Mouse (Mus musculus) intestine, embryonic 16.5 days (tissue): ENCODE data around the gene Prpf19. TPM values are rescaled to one million over a fixed set of nuclear protein-coding genes. Genes with fewer than 3 reads are reported as not detected.
A peak's percentile ranks its signal among the peaks of the same experiment; 100 is the strongest.

Source experiments
- ATAC-seq: fragments of 200-750 bp; cut with Nextera tagmentation; 2 replicates; pipeline ENCODE4 v1.8.0; 2017; ENCODE audit warnings: moderate TSS enrichment, moderate library complexity
- H3K27ac ChIP-seq: fragments of 300-500 bp; sonication (generic); 2 replicates; pipeline ENCODE4 v1.5.1; 2014; ENCODE audit warnings: mild to moderate bottlenecking, low read length
- H3K27me3 ChIP-seq: fragments of 300-500 bp; sonication (generic); replicated peaks from 2 replicates; pipeline ENCODE4 v1.6.1; 2014; ENCODE audit warnings: low read length, control low read depth, mixed read lengths; ENCODE audit not compliant: control insufficient read depth, insufficient read depth
- H3K36me3 ChIP-seq: fragments of 300-500 bp; sonication (generic); 2 replicates; pipeline ENCODE4 v1.6.1; 2014; ENCODE audit warnings: low read length, control low read depth; ENCODE audit not compliant: control insufficient read depth, insufficient read depth
- H3K4me1 ChIP-seq: fragments of 300-500 bp; sonication (generic); 2 replicates; pipeline ENCODE4 v1.6.1; 2014; ENCODE audit warnings: low read length, control low read depth, mixed read lengths; ENCODE audit not compliant: control insufficient read depth, insufficient read depth
- H3K4me2 ChIP-seq: fragments of 300-500 bp; sonication (generic); 2 replicates; pipeline ENCODE4 v1.6.1; 2014; ENCODE audit warnings: low read depth, low read length, control low read depth
- H3K4me3 ChIP-seq: fragments of 300-500 bp; sonication (generic); 2 replicates; pipeline ENCODE4 v1.5.1; 2014; ENCODE audit warnings: mild to moderate bottlenecking, low read length
- H3K9ac ChIP-seq: fragments of 300-500 bp; sonication (generic); 2 replicates; pipeline ENCODE4 v1.6.1; 2014; ENCODE audit warnings: low read depth, low read length
- H3K9me3 ChIP-seq: fragments of 300-500 bp; sonication (generic); 2 replicates; pipeline ENCODE4 v1.6.1; 2016; ENCODE audit warnings: low read length, control low read depth; ENCODE audit not compliant: control insufficient read depth
- WGBS: fragments of 180-500 bp; shearing (Covaris S2); extraction: QIAGEN DNeasy Blood & Tissue Kit; methylation state at CpG from one replicate; pipeline ENCODE4 v1.1.7; 2014; 5-methylcytosine and 5-hydroxymethylcytosine counted together
- polyA plus RNA-seq: library from polyadenylated mRNA; unstranded; fragments of >200 nt; fragmentation: Nextera tagmentation; extraction: Ambion mirVana; gene quantifications from 2 replicates; pipeline ENCODE4 v1.2.1, GENCODE M21; 2015

Gene Prpf19
- polyA plus RNA-seq, 1 experiment from 2014 or later = 35.0 TPM

DNA sequence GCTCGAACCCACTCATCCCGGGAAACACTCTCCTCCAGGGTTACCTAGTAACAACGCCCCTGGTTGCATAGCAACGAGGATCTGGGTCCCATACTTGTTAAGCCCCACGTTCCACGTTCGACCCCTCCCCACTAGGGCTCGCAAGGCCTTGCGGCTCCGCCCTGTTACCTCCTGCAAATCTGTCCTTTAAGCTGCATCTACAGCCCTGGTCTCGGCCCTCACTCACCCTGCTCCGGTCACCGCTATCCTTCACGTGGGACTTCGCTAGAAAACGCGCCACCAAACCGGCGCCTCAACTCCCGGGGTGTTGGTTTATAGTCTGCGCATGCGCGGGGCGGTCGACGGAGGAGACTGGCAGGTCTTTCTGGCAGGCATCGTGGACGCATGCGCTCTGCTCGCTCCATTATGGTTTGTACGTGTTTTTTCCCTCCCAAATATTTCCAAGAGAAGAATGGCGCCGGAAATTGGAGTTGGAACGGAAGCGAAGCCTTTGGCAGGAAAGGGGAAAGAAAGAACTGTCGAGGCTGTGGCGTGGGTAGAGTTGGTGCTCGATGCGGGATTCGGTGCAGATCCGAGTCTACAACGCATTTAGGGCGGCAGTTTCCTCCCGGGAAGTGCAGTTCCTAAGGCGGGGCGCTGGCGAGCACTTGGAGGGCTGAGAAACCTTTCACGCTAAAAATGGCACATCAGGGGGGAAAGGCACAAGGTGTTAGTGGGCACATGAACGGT is 13.4 kb upstream of the Prpf19 start, which contains the start of gene Tmem109:
TSS of gene Tmem109 (minus strand) at position 576 of the 729 bp plus-strand sequence.
- peak; percentile 89 for ATAC-seq
- Histone ChIP-seq H3K27ac (peak within 1 kb of the TSS; percentile 89), H3K9me3 (peaks cover 3% of the 10 kb centered on the region; the same call in 1 of the 2 replicates), H3K27me3 (no peaks in the 10 kb centered on the region), H3K36me3 (no peaks in the 10 kb centered on the region), H3K4me2 (peak within 1 kb of the TSS; percentile 93), H3K9ac (peak within 1 kb of the TSS; percentile 74), H3K4me1 (peaks cover 15% of the 10 kb centered on the region), H3K4me3 (peak within 1 kb of the TSS; percentile 66)
- WGBS = under 1% methylated on average over 49 of the region's 49 CpGs

- H3K27ac ChIP-seq = no peak overlapping the region
- no peak overlapping the region for H3K4me3 ChIP-seq
- H3K9me3 ChIP-seq = no peaks in the 10 kb centered on the region
- no peak for ATAC-seq
- no peaks in the 10 kb centered on the region for H3K27me3 ChIP-seq
- no peak overlapping the region for H3K9ac ChIP-seq
- H3K36me3 ChIP-seq = no peaks in the 10 kb centered on the region
- WGBS = 90% methylated on average over 3 of the region's 3 CpGs
- H3K4me1 ChIP-seq = peaks cover 10% of the 10 kb centered on the region
- H3K4me2 ChIP-seq = no peak overlapping the region
These were observed 2.8 kb upstream of the Prpf19 start for GRCm38 (mm10) chr19:10892201-10892600.

DNA sequence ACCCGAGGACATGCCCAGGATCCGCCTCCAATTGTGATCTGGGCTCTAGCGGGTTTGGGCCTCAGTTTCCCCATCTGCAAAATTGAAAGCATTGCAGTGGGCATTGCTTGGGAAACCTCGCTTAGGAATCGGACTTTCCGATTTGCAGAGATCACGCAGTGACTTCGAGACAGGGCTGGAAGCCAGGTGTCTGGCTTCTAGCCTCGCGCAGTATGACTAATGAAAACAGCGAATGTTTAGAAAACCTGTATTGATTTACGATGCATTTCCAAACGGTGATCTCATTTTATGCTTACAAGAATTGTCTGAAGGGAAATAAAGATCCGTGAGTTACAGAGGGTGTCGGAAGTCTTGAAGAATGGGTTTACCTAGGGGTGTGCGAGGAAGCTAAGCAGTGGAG is 677 bp downstream of the Prpf19 start:
- Histone ChIP-seq H3K4me1 (peaks cover 16% of the 10 kb centered on the region), H3K9ac (peak overlapping the region; percentile 96), H3K4me2 (peak overlapping the region; percentile 61), H3K36me3 (peaks cover 13% of the 10 kb centered on the region), H3K27me3 (no peaks in the 10 kb centered on the region), H3K4me3 (peak overlapping the region; percentile 96), H3K9me3 (no peaks in the 10 kb centered on the region), H3K27ac (peak overlapping the region; percentile 95)
- under 1% methylated on average over 16 of the region's 16 CpGs for WGBS
- ATAC-seq = peak; percentile 16; the same call in 1 of the 2 replicates

DNA sequence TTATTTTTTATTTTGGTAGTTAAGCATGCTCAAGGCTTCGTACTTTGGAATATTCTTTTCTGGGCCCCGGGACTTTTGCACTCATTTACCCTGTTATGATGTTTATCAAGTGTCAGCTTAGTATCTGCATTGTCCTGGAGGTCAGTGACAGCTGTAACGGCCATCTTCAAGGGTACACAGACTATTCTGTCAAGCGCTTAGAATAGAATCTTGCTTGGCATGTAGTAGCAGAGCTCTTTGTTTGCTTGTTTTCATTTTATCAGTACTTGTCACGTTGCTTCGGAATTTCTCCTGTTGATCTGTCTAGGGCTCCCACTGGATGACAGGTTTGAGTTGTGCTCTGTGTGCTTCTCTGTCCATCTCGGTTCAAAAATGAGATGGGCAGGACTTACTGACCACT is 1.8 kb downstream of the Prpf19 start:
- H3K4me1 ChIP-seq = peaks cover 16% of the 10 kb centered on the region
- H3K27me3 ChIP-seq = no peaks in the 10 kb centered on the region
- H3K9ac ChIP-seq = peak overlapping the region; percentile 96
- no peaks in the 10 kb centered on the region for H3K9me3 ChIP-seq
- H3K36me3 ChIP-seq = peaks cover 15% of the 10 kb centered on the region
- H3K27ac ChIP-seq = no peak overlapping the region
- 68% methylated on average over 7 of the region's 7 CpGs for WGBS
- H3K4me2 ChIP-seq = peak overlapping the region; percentile 61
- H3K4me3 ChIP-seq = peak overlapping the region; percentile 96
- no peak for ATAC-seq

GRCm38 (mm10) chr19:10897491-10897890 is 2.5 kb downstream of the Prpf19 start:
- peaks cover 19% of the 10 kb centered on the region for H3K36me3 ChIP-seq
- 83% methylated on average over 8 of the region's 8 CpGs for WGBS
- no peak overlapping the region for H3K4me2 ChIP-seq
- ATAC-seq = no peak
- H3K4me3 ChIP-seq = no peak overlapping the region
- no peaks in the 10 kb centered on the region for H3K9me3 ChIP-seq
- H3K27ac ChIP-seq = no peak overlapping the region
- H3K9ac ChIP-seq = peak overlapping the region; percentile 96; the same call in 1 of the 2 replicates
- peaks cover 16% of the 10 kb centered on the region for H3K4me1 ChIP-seq
- no peaks in the 10 kb centered on the region for H3K27me3 ChIP-seq

DNA sequence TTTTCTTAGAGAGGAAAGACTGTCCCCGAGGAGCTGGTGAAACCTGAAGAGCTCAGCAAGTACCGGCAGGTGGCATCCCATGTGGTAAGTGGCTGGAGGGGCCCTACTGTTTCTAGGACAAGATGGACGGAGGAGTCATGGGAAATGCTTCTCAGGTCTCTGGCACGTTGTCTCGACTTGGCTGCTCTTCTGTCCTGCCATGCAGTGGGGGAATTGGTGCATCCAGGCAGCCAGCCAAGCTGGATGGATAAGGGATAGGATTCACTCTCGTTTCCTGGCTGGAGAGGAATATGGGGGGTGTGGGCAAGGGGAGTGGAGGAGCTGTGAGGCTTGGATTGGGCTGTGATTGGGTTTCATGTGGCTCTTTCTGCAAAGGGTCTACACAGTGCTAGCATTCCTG is 5.3 kb downstream of the Prpf19 start:
- H3K4me3 ChIP-seq = no peak overlapping the region
- no peak overlapping the region for H3K4me2 ChIP-seq
- no peaks in the 10 kb centered on the region for H3K9me3 ChIP-seq
- H3K36me3 ChIP-seq = peaks cover 31% of the 10 kb centered on the region
- 74% methylated on average over 6 of the region's 6 CpGs for WGBS
- no peak overlapping the region for H3K9ac ChIP-seq
- ATAC-seq = no peak
- no peak overlapping the region for H3K27ac ChIP-seq
- peaks cover 26% of the 10 kb centered on the region for H3K4me1 ChIP-seq
- H3K27me3 ChIP-seq = no peaks in the 10 kb centered on the region

- Histone ChIP-seq H3K27me3 (no peaks in the 10 kb centered on the region), H3K4me1 (peaks cover 32% of the 10 kb centered on the region), H3K9me3 (no peaks in the 10 kb centered on the region), H3K36me3 (peaks cover 32% of the 10 kb centered on the region), H3K27ac (no peak overlapping the region), H3K4me3 (no peak overlapping the region), H3K9ac (no peak overlapping the region), H3K4me2 (no peak overlapping the region)
- ATAC-seq = no peak
- WGBS = 92% methylated on average over 5 of the region's 5 CpGs
These were observed 6.0 kb downstream of the Prpf19 start for GRCm38 (mm10) chr19:10901046-10901445.

GRCm38 (mm10) chr19:10904512-10904911 is 9.5 kb downstream of the Prpf19 start:
- Histone ChIP-seq H3K36me3 (peaks cover 33% of the 10 kb centered on the region; the same call in 1 of the 2 replicates), H3K27me3 (no peaks in the 10 kb centered on the region), H3K27ac (peak overlapping the region; percentile 74), H3K4me3 (no peak overlapping the region), H3K9ac (0 out of 2 replicates have a peak overlapping the region, but pooled peaks have one; percentile 24), H3K4me2 (no peak overlapping the region), H3K4me1 (peaks cover 24% of the 10 kb centered on the region), H3K9me3 (no peaks in the 10 kb centered on the region)
- WGBS = 59% methylated on average over 5 of the region's 5 CpGs
- no peak for ATAC-seq

DNA sequence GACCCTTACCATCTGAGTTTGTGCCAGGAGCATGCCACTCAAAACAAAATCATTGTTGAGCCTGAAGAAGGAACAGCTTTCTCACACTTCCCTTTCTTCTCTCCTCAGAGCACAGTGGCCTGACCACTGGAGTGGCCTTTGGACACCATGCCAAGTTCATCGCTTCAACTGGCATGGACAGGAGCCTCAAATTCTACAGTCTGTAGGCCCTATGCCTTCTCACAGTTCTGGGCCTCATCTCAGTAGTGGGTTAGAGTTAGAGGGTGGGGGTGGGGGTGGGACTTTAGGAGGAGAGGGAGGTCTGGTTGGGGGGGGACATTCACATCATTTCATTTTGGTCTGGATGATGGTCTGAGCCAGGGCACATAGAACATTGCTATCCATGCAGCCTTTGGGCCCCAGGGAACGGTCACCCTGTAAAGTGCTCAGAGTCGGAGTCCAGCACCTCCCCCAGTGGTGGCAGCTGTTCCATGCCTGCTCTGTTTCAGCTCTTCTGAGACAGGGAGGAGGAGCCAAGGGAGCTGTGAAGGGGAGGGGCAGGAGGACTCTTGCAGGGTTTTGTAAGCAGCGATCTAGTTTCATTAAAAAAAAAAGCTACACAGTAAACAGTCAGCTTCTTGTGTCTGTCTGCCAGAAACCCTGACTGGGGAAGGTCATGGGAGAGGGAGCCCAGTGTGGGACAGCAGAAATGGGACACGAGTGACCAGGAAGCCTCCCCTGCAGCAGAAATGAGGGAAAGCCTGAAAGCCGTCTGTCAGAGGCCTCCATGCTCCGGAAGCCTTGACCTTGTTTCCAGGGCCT is 10.1 kb downstream of the Prpf19 start:
- ATAC-seq = peak; percentile 77
- Histone ChIP-seq H3K4me1 (peaks cover 26% of the 10 kb centered on the region), H3K36me3 (peaks cover 32% of the 10 kb centered on the region; the same call in 1 of the 2 replicates), H3K9me3 (no peaks in the 10 kb centered on the region), H3K27me3 (no peaks in the 10 kb centered on the region), H3K27ac (peak overlapping the region; percentile 93), H3K9ac (peak overlapping the region; percentile 46), H3K4me3 (no peak overlapping the region), H3K4me2 (peak overlapping the region; percentile 25; the same call in 1 of the 2 replicates)
- 33% methylated on average over 7 of the region's 7 CpGs for WGBS
